Mouse (Mus musculus): ENCODE measurements around the gene Clock. TPM values are rescaled to one million over a fixed set of nuclear protein-coding genes. Genes with fewer than 3 reads are reported as not detected.

Gene Clock
- total RNA-seq, 2 experiments from 2014 or later, result 49.2 to 54.3 TPM

DNA sequence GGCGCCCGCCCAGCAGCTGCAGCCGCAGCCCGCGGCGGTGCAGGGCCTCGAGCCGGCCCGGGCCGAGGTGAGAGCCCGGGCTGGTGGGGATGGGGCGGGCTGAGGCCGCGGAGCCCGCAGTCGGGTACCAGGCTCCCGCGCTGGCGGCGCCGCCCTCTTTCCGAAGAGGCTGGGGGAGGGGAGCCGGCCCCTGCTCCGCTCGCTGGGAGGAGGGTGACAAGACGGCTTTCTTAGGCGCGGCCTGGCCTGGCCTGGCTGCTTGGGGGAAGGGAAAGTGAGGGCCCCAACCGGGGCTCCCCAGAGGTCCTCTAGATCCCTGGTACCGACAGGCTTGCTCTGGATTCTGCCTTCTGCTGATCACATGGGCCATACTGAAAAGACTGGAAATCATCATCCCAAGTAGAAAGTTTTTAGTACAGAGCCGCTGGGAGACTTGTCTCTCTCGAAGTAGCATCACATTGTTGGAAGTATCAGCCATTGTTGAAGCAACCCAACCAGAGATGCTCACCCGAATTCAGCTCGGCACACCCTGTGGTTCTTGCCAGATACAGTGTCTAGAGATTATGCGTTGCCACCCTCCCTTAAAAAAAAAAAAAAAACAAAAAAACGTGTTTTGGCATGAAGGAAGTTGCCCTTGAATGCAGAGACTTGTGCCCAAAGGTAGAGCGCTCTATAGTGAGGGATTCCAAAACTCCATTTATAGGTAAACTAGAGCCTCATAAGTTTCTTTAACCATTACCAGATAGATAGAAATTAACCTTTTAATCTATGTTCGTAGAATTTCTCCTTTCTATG lies 120.1 kb downstream of the Clock start:
- intact Hi-C loops (cut with DNase I), result no loop called here
- DNase-seq (ENCODE audit: low spot score in 2 of 2), result peak; percentile 18 to 39

- intact Hi-C loops (cut with DNase I), result loop anchor here (2.0 kb wide), 1 partner anchor 43 kb away; the partner anchor contains the start of gene Srd5a3
- peak; percentile 90 to 94 for DNase-seq (ENCODE audit: low spot score in 2 of 2)
Measured at GRCm38 (mm10) chr5:76183750-76184261, 120.8 kb downstream of the Clock start, which contains the start of gene Tmem165. Gene Tmem165, plus strand, starts transcription at chr5:76183880.

- intact Hi-C loops (cut with DNase I), result loop anchor here (2.0 kb wide), 1 partner anchor 42 kb away; the partner anchor contains the start of gene Srd5a3
Measured at GRCm38 (mm10) chr5:76183043-76183749, 121.4 kb downstream of the Clock start.

DNA sequence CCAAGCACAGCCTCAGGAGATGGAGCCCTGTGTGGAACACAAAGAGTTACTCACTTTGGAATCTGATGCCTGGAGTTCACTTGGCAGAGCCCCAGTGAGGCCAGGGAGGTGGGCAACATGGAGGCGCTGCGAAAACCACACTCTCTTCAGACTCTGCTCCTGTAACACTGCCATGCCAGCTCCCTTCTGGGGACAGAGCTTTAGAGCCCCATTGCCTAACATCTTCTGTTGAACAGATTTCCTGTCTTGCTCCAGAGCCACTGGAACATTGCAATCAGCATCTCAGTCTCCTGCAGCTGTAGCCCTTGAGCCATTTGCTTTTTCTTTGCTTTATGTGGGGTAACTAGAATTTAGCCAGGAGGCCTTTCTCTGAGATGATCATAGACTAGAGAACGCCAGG lies 122.3 kb downstream of the Clock start:
- no peak for DNase-seq (ENCODE audit: low spot score in 2 of 2)
- intact Hi-C loops (cut with DNase I), result loop anchor here (2.0 kb wide), 1 partner anchor 42 kb away; the partner anchor contains the start of gene Srd5a3

More at GRCm38 (mm10) chr5:76183043-76183749, 121.4 kb downstream of the Clock start:
- peak in 1 of 2 experiments; percentile 24 for DNase-seq (ENCODE audit: low spot score in 2 of 2)

GRCm38 (mm10) chr5:76179791-76180190 lies 124.8 kb downstream of the Clock start:
- intact Hi-C loops (cut with DNase I), result no loop called here
- no peak for DNase-seq (ENCODE audit: low spot score in 2 of 2)

- no peak for DNase-seq (ENCODE audit: low spot score in 2 of 2)
- intact Hi-C loops (cut with DNase I), result no loop called here
Measured at GRCm38 (mm10) chr5:76179171-76179570, 125.4 kb downstream of the Clock start.

DNA sequence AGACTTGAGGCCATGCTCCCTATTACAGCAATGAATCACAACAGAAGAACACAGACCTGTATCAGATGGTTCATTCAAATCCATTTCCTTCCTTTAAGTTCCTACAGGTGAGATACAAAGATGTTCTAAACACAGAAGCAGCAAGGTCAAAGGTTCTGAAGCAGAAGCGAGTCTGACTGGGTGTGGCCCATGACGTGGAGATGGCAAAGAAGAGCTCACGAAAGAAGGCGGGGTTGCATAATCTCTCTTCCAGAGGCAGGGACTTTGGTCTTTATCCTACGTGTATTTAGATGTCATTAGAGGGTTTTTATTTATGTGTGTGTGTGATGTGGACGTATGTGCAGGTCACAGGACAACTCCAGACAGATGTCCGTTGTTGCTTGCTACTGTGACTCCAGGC lies 126.9 kb downstream of the Clock start:
- DNase-seq (ENCODE audit: low spot score in 2 of 2), result no peak
- intact Hi-C loops (cut with DNase I), result no loop called here

GRCm38 (mm10) chr5:76176841-76177240 lies 127.8 kb downstream of the Clock start:
- no peak for DNase-seq (ENCODE audit: low spot score in 2 of 2)
- intact Hi-C loops (cut with DNase I), result no loop called here

DNA sequence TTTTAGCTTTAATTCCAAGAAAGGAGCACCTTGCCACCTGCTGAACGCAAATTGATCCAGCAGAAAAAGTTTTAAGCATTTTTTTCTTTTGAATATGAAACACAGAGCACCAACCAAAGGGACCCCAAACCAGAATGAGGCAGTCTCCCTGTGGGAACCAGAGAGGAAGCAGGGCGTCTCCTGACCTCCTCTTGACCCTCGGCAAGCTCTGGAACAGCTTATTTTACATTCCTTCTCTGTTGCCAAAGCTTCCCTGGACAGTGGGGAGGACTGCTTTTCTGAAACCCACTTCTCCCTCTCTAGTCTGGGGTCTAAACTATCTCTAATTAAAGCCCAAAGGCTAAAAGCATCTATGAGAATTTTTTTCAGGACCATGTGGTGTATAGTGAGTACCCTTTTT lies 128.2 kb downstream of the Clock start:
- intact Hi-C loops (cut with DNase I), result no loop called here
- no peak for DNase-seq (ENCODE audit: low spot score in 2 of 2)

DNA sequence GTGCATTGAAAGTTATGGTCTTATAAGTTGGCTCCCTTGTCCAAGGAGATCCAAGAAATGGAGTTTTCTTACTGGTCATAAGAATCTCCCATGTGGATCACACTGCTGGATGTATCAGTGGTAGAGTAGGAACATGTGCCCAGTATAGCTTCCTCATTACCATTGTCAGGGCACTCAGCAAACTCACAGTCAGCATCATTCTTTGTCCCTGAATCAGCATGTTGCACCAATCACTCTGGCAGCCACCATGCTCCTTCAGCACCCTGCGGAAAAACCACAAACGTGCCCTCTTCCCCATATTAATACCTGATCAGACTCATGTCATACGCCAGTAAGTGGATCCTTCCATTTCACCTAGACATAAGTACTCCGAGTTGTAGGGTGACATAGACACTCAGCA lies 129.5 kb downstream of the Clock start:
- no peak for DNase-seq (ENCODE audit: low spot score in 2 of 2)
- intact Hi-C loops (cut with DNase I), result no loop called here

GRCm38 (mm10) chr5:76171039-76171438 lies 133.6 kb downstream of the Clock start:
- intact Hi-C loops (cut with DNase I), result no loop called here
- DNase-seq (ENCODE audit: low spot score in 2 of 2), result no peak

- no peak for DNase-seq (ENCODE audit: low spot score in 2 of 2)
- intact Hi-C loops (cut with DNase I), result no loop called here
Measured at GRCm38 (mm10) chr5:76170522-76170921, 134.1 kb downstream of the Clock start.

DNA sequence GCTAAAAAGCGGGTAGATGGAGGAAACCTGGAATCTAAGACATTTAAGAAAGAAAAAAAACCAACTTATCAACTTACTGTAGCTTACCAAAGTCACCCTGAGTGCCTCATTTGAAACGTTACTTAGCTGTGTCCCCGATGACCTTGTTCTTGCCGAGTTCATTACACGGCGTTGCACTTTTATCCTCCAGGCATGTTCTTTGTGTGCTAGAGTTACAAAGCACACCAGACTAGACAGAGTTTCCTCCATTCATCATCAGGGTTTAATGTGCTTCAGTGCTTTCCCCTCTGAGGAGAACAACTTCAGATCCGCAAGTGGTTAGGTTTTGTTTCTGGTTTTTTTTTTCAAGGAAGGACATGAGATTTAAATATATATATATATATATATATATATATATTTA lies 139.8 kb downstream of the Clock start:
- intact Hi-C loops (cut with DNase I), result no loop called here
- no peak for DNase-seq (ENCODE audit: low spot score in 2 of 2)

- intact Hi-C loops (cut with DNase I), result no loop called here
- DNase-seq (ENCODE audit: low spot score in 2 of 2), result no peak
Measured at GRCm38 (mm10) chr5:76163828-76164390, 140.7 kb downstream of the Clock start.

GRCm38 (mm10) chr5:76162926-76163325 lies 141.7 kb downstream of the Clock start:
- intact Hi-C loops (cut with DNase I), result no loop called here
- DNase-seq (ENCODE audit: low spot score in 2 of 2), result no peak

DNA sequence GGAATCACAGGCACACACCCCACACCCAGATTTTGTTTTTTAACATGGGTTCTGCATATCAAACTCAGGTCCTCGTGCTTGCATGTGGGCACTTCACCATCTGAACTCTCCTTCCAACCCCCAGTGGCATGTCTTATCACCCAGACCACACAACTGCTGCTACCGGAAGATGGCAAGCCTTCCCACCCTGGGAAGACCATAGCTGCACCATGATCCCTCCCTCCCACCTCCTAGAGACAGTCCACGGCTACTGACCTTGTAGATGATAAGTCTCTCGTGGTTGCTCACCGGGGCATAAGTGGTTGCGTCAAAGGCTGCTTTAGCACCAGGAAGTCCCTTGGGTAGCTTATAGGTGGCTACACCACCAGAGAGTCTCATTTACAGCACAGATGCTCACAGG lies 143.1 kb downstream of the Clock start:
- intact Hi-C loops (cut with DNase I), result no loop called here
- no peak for DNase-seq (ENCODE audit: low spot score in 2 of 2)

DNA sequence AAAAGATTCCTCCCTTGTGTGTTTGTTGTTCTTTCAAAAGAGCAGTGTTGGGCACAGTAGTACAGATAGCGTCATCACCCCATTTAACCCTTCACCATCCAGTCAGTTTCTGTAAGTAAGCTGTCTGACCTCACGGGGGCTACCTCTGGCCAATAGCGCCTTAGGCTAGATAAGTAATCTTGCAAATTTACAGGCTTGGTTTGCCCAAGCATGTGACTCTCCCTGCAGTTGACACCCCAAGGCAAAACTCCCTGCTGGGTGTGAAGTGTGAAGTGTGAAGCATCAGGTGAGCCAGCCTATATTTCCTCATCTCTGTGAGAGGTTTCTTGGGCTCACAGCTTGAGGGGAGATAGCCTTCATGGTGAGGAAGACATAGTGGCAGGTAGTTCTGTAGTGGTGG lies 144.5 kb downstream of the Clock start:
- DNase-seq (ENCODE audit: low spot score in 2 of 2), result no peak

More for the DNA sequence above, 144.5 kb downstream of the Clock start:
- intact Hi-C loops (cut with DNase I), result no loop called here
